Mouse (Mus musculus) hindbrain, embryonic 14.5 days (tissue): ENCODE measurements around the gene Slc25a22. TPM values are rescaled to one million over a fixed set of nuclear protein-coding genes. Genes with fewer than 3 reads are reported as not detected.

Experiments used
- ATAC-seq: fragments of 200-750 bp; cut with Nextera tagmentation; 2 replicates; pipeline ENCODE4 v1.8.0; 2017; ENCODE audit warnings: moderate number of reproducible peaks, mild to moderate bottlenecking, moderate TSS enrichment, moderate library complexity; ENCODE audit not compliant: low FRiP score
- DNase-seq: peaks from one replicate; pipeline ENCODE4 v3.0.0-alpha.2; 2015; ENCODE audit warnings: low spot score
- H3K27ac ChIP-seq: fragments of 300-500 bp; sonication (generic); 2 replicates; pipeline ENCODE4 v1.5.1; 2014; ENCODE audit warnings: mild to moderate bottlenecking, moderate library complexity
- H3K27me3 ChIP-seq: fragments of 300-500 bp; sonication (generic); 2 replicates; pipeline ENCODE4 v1.6.1; 2014; ENCODE audit warnings: mild to moderate bottlenecking, low read length, mixed read lengths; ENCODE audit not compliant: control insufficient read depth, insufficient read depth
- H3K36me3 ChIP-seq: fragments of 300-500 bp; sonication (generic); replicated peaks from 2 replicates; pipeline ENCODE4 v1.6.1; 2014; ENCODE audit not compliant: control insufficient read depth, insufficient read depth
- H3K4me1 ChIP-seq: fragments of 300-500 bp; sonication (generic); replicated peaks from 2 replicates; pipeline ENCODE4 v1.6.1; 2014; ENCODE audit warnings: antibody characterized with exemption, low read length, mixed read lengths; ENCODE audit not compliant: control insufficient read depth, insufficient read depth
- H3K4me2 ChIP-seq: fragments of 300-500 bp; sonication (generic); replicated peaks from 2 replicates; pipeline ENCODE4 v1.6.1; 2014; ENCODE audit warnings: mild to moderate bottlenecking, moderate library complexity
- H3K4me3 ChIP-seq: fragments of 300-500 bp; sonication (generic); replicated peaks from 2 replicates; pipeline ENCODE4 v1.5.1; 2014; ENCODE audit warnings: mild to moderate bottlenecking, low read length
- H3K9ac ChIP-seq: fragments of 300-500 bp; sonication (generic); 2 replicates; pipeline ENCODE4 v1.6.1; 2014
- H3K9me3 ChIP-seq: fragments of 300-500 bp; sonication (generic); 2 replicates; pipeline ENCODE4 v1.6.1; 2016; ENCODE audit warnings: low read length; ENCODE audit not compliant: control insufficient read depth
- WGBS: fragments of 180-500 bp; shearing (Covaris S2); extraction: QIAGEN DNeasy Blood & Tissue Kit; methylation state at CpG from one replicate; pipeline ENCODE4 v1.1.7; 2014; 5-methylcytosine and 5-hydroxymethylcytosine counted together
- polyA plus RNA-seq: library from polyadenylated mRNA; unstranded; fragments of >200 nt; fragmentation: Nextera tagmentation; extraction: Ambion mirVana; gene quantifications from 2 replicates; pipeline ENCODE4 v1.2.1, GENCODE M21; 2014

Slc25a22 gene
- polyA plus RNA-seq, 1 experiment from 2014 or later, result 73.0 TPM

GRCm38 (mm10) chr7:141474160-141474559 is 36.5 kb upstream of the Slc25a22 start:
- peaks cover 30% of the 10 kb centered on the region for H3K4me1 ChIP-seq
- no peaks in the 10 kb centered on the region for H3K9me3 ChIP-seq
- peaks cover 31% of the 10 kb centered on the region for H3K36me3 ChIP-seq
- no peak overlapping the region for H3K27ac ChIP-seq
- H3K27me3 ChIP-seq, result 0 out of 2 replicates have a peak, but pooled peaks cover 7% of the 10 kb centered on the region
- H3K4me3 ChIP-seq, result peak overlapping the region; percentile 69
- no peak for ATAC-seq
- H3K4me2 ChIP-seq, result peak overlapping the region; percentile 63
- H3K9ac ChIP-seq, result peak overlapping the region; percentile 94
- WGBS, result 12% methylated on average over 5 of the region's 5 CpGs
- no peak for DNase-seq

- Histone ChIP-seq H3K9me3 (no peaks in the 10 kb centered on the region), H3K4me2 (no peak overlapping the region), H3K4me3 (no peak overlapping the region), H3K27me3 (0 out of 2 replicates have a peak, but pooled peaks cover 7% of the 10 kb centered on the region), H3K9ac (no peak overlapping the region), H3K36me3 (peaks cover 31% of the 10 kb centered on the region), H3K27ac (no peak overlapping the region), H3K4me1 (peaks cover 43% of the 10 kb centered on the region)
- DNase-seq (no peak), ATAC-seq (no peak)
- 90% methylated on average over 6 of the region's 6 CpGs for WGBS
Observed at GRCm38 (mm10) chr7:141472763-141473162, 35.1 kb upstream of the Slc25a22 start.

- H3K9ac ChIP-seq, result no peak overlapping the region
- 82% methylated on average over 6 of the region's 6 CpGs for WGBS
- no peak for ATAC-seq
Observed at GRCm38 (mm10) chr7:141472226-141472625, 34.5 kb upstream of the Slc25a22 start.

GRCm38 (mm10) chr7:141471236-141471635 is 33.5 kb upstream of the Slc25a22 start:
- WGBS, result 86% methylated on average over 1 of the region's 1 CpGs
- H3K36me3 ChIP-seq, result peaks cover 31% of the 10 kb centered on the region
- H3K4me2 ChIP-seq, result no peak overlapping the region
- DNase-seq (no peak), ATAC-seq (no peak)
- H3K4me1 ChIP-seq, result peaks cover 48% of the 10 kb centered on the region
- no peak overlapping the region for H3K4me3 ChIP-seq
- H3K9ac ChIP-seq, result no peak overlapping the region
- no peak overlapping the region for H3K27ac ChIP-seq
- peaks cover 14% of the 10 kb centered on the region; the same call in 1 of the 2 replicates for H3K27me3 ChIP-seq
- H3K9me3 ChIP-seq, result no peaks in the 10 kb centered on the region

More at GRCm38 (mm10) chr7:141472226-141472625, 34.5 kb upstream of the Slc25a22 start:
- no peak overlapping the region for H3K27ac ChIP-seq
- H3K4me2 ChIP-seq, result no peak overlapping the region
- H3K9me3 ChIP-seq, result no peaks in the 10 kb centered on the region
- H3K27me3 ChIP-seq, result 0 out of 2 replicates have a peak, but pooled peaks cover 7% of the 10 kb centered on the region
- H3K4me3 ChIP-seq, result no peak overlapping the region
- no peak for DNase-seq
- peaks cover 43% of the 10 kb centered on the region for H3K4me1 ChIP-seq
- H3K36me3 ChIP-seq, result peaks cover 31% of the 10 kb centered on the region

GRCm38 (mm10) chr7:141470637-141470944 is 32.9 kb upstream of the Slc25a22 start:
- H3K4me1 ChIP-seq, result peaks cover 41% of the 10 kb centered on the region
- H3K9me3 ChIP-seq, result no peaks in the 10 kb centered on the region

DNA sequence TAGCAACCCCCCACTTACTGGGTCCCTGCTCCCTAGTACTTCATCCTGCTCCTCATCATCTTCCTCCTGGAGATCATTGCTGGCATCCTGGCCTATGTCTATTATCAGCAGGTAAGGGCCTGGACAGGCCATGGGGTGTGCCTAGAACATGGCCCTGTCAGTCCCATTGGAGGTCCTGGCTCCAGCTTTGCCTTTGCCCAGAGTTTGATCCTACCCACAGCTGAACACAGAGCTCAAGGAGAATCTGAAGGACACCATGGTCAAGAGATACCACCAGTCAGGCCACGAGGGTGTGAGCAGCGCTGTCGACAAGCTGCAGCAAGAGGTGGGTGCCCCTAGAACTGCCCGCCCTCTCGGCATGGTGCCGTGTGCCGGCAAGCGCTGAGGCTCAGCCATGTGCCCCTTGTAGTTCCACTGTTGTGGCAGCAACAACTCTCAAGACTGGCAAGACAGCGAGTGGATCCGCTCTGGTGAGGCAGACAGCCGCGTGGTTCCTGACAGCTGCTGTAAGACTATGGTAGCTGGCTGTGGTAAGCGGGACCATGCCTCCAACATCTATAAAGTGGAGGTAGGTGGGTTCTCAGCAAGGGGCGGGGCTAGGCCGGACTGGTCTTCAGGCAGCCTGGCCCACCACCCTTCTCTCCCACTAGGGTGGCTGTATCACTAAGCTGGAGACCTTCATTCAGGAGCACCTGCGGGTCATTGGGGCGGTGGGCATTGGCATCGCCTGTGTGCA is 32.4 kb upstream of the Slc25a22 start:
- peaks cover 40% of the 10 kb centered on the region for H3K4me1 ChIP-seq
- ATAC-seq, result no peak

More at GRCm38 (mm10) chr7:141470637-141470944, 32.9 kb upstream of the Slc25a22 start:
- Histone ChIP-seq H3K9ac (no peak overlapping the region), H3K27ac (no peak overlapping the region), H3K4me2 (no peak overlapping the region), H3K4me3 (no peak overlapping the region), H3K36me3 (peaks cover 31% of the 10 kb centered on the region), H3K27me3 (peaks cover 14% of the 10 kb centered on the region)
- WGBS, result 94% methylated on average over 10 of the region's 10 CpGs
- DNase-seq (no peak), ATAC-seq (no peak)

DNA sequence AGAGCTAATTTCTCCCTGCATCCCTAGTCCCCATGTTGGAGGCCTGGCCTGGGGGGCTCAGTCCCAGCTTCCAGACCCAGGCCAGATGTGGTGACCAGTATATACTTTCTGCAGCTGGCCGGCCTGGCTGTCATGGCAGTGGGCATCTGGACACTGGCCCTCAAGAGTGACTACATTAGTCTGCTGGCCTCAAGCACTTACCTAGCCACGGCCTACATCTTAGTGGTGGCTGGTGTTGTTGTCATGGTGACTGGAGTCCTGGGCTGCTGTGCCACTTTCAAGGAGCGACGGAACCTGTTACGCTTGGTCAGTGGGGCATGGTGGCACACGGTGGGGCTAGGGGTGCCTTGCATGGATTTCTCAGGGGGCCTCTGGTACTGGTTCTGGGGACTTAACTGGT is 31.7 kb upstream of the Slc25a22 start:
- 68% methylated on average over 6 of the region's 6 CpGs for WGBS

More for the DNA sequence above, 32.4 kb upstream of the Slc25a22 start:
- no peak for DNase-seq
- H3K9me3 ChIP-seq, result no peaks in the 10 kb centered on the region
- peaks cover 31% of the 10 kb centered on the region for H3K36me3 ChIP-seq
- H3K4me2 ChIP-seq, result peak overlapping the region; percentile 71
- 95% methylated on average over 18 of the region's 18 CpGs for WGBS
- H3K4me3 ChIP-seq, result no peak overlapping the region
- peak overlapping the region; percentile 74 for H3K9ac ChIP-seq
- H3K27me3 ChIP-seq, result peaks cover 19% of the 10 kb centered on the region
- H3K27ac ChIP-seq, result no peak overlapping the region

DNA sequence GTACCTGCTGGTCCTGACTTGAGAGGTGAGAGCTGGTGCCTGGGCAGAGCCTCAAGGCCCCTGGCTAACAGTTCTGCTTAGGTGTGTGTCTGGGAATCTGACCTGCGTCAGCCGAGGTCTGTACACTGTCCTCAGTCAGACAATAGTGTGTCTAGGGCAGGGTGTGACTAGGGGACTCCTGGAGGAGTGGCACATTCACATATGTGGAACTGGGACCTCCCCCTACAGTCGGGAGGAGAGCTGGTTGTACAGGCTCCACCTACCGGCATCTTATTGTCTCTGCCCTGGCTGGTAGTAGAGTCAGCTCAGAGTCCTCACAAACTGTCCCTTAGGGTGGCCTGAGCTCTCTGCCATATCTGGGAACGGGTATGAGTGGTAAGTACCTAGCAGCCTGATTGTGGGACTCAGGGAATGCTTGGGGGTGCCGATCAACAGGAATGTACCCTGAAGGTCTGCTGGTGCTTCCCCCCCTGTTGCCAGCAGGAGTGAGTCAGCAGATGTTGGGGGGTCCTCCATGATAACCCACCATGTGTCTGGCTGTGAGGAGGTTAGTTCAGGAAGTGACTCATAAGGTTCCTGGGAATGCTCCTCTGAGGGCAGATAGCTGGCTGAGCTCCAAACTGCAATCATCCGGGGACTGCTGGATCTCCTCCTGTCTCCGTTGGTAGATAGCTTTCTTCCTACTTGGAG is 31.0 kb upstream of the Slc25a22 start:
- DNase-seq (peak; percentile 69), ATAC-seq (peak; percentile 83)
- Histone ChIP-seq H3K4me2 (peak overlapping the region; percentile 71), H3K36me3 (peaks cover 31% of the 10 kb centered on the region), H3K4me3 (peak overlapping the region; percentile 35), H3K27ac (peak overlapping the region; percentile 89), H3K9me3 (no peaks in the 10 kb centered on the region), H3K4me1 (peaks cover 33% of the 10 kb centered on the region), H3K27me3 (peaks cover 33% of the 10 kb centered on the region), H3K9ac (peak overlapping the region; percentile 74)
- 16% methylated on average over 8 of the region's 8 CpGs for WGBS

More for the DNA sequence above, 31.7 kb upstream of the Slc25a22 start:
- Histone ChIP-seq H3K36me3 (peaks cover 31% of the 10 kb centered on the region), H3K4me2 (peak overlapping the region; percentile 71), H3K4me3 (peak overlapping the region; percentile 35), H3K4me1 (peaks cover 40% of the 10 kb centered on the region), H3K9ac (peak overlapping the region; percentile 74), H3K27ac (peak overlapping the region; percentile 89), H3K9me3 (no peaks in the 10 kb centered on the region), H3K27me3 (peaks cover 26% of the 10 kb centered on the region)
- ATAC-seq (no peak), DNase-seq (no peak)

- Histone ChIP-seq H3K36me3 (peaks cover 31% of the 10 kb centered on the region), H3K4me2 (peak overlapping the region; percentile 71), H3K27me3 (peaks cover 38% of the 10 kb centered on the region), H3K27ac (peak overlapping the region; percentile 89), H3K4me3 (peak overlapping the region; percentile 35), H3K9ac (peak overlapping the region; percentile 74), H3K9me3 (no peaks in the 10 kb centered on the region), H3K4me1 (peaks cover 30% of the 10 kb centered on the region)
- ATAC-seq, result no peak
- no peak for DNase-seq
- 6% methylated on average over 5 of the region's 5 CpGs for WGBS
Observed at GRCm38 (mm10) chr7:141468164-141468521, 30.5 kb upstream of the Slc25a22 start.
